Mouse (Mus musculus): Measurements from ENCODE around the gene Brd7.

- TF ChIP-seq CHD2 (IDR thresholded peaks at IDR 0.05; ENCODE audit: low read length) (no peak), CTCF (conservative IDR thresholded peaks at IDR 0.05 in 1 of 2, IDR thresholded peaks at IDR 0.05 in 1 of 2; ENCODE audit: low read depth in 2 of 2, low read length in 2 of 2) (no peak), TBP (conservative IDR thresholded peaks at IDR 0.05; ENCODE audit: low read depth, low read length) (no peak), ZC3H11A (IDR thresholded peaks at IDR 0.05; ENCODE audit: low read depth, low read length) (no peak), MEF2A (IDR thresholded peaks at IDR 0.05; ENCODE audit: borderline replicate concordance, low read depth, low read length) (no peak), EP300 (IDR thresholded peaks at IDR 0.05; ENCODE audit: low read length) (no peak), POLR2A (IDR thresholded peaks at IDR 0.05; ENCODE audit: low read depth, low read length) (no peak), TCF12 (IDR thresholded peaks at IDR 0.05; ENCODE audit: low read depth, low read length) (no peak), RAD21 (IDR thresholded peaks at IDR 0.05; ENCODE audit: low read depth, low read length) (no peak), MAFK (IDR thresholded peaks at IDR 0.05; ENCODE audit: insufficient replicate concordance, low read length) (no peak), MAX (IDR thresholded peaks at IDR 0.05; ENCODE audit: low read length) (no peak), ZKSCAN1 (IDR thresholded peaks at IDR 0.05; ENCODE audit: borderline replicate concordance, low read depth, low read length) (no peak), BHLHE40 (IDR thresholded peaks at IDR 0.05; ENCODE audit: low read depth, low read length) (no peak)
Observed at GRCm38 (mm10) chr8:88380497-88380896, 18.5 kb upstream of the Brd7 start.
